Mouse (Mus musculus): ENCODE results near the gene Rpgrip1.

- no peak for TF ChIP-seq CTCF (IDR thresholded peaks at IDR 0.05; ENCODE audit: borderline replicate concordance, insufficient read depth, low read depth, low read length)
- no peak for TF ChIP-seq POLR2A (IDR thresholded peaks at IDR 0.05; ENCODE audit: borderline replicate concordance, insufficient read depth, low read length)
Observed at GRCm38 (mm10) chr14:52152179-52152578, 41.7 kb downstream of the Rpgrip1 start.
